Mouse (Mus musculus) common myeloid progenitor, adult 5-6 weeks (primary cell): ENCODE measurements around the gene Nr1h3. TPM values are rescaled to one million over a fixed set of nuclear protein-coding genes. Genes with fewer than 3 reads are reported as not detected.

Experiments used
- ATAC-seq: replicated peaks from 2 replicates; pipeline ENCODE4 v1.8.0; 2016; ENCODE audit warnings: low read depth, mild to moderate bottlenecking, moderate TSS enrichment, inconsistent platforms; ENCODE audit not compliant: poor library complexity, severe bottlenecking
- total RNA-seq: library from RNA; stranded (forward); fragments of 200-1000, 187-1606 nt; gene quantifications from 2 replicates; pipeline ENCODE4 v1.2.3, GENCODE M21; 2017

The Nr1h3 gene
- 0.23 TPM in 1 of 2 replicates, not detected in the other for total RNA-seq

GRCm38 (mm10) chr2:91202222-91202971 lies at the start of gene Nr1h3, which contains the start of gene Acp2:
Gene Nr1h3 (minus strand): TSS chr2:91202834.
Gene Acp2 (plus strand): TSS chr2:91202885.
- ATAC-seq, result peak; percentile 99

- no peak for ATAC-seq
Observed at GRCm38 (mm10) chr2:91252001-91252400, 49.4 kb upstream of the Nr1h3 start.

GRCm38 (mm10) chr2:91248366-91248765 lies 45.7 kb upstream of the Nr1h3 start:
- no peak for ATAC-seq

GRCm38 (mm10) chr2:91244557-91245228 lies 42.1 kb upstream of the Nr1h3 start:
- ATAC-seq, result peak; percentile 62

- no peak for ATAC-seq
Observed at GRCm38 (mm10) chr2:91243416-91243815, 40.8 kb upstream of the Nr1h3 start.

- no peak for ATAC-seq
Observed at GRCm38 (mm10) chr2:91242547-91242946, 39.9 kb upstream of the Nr1h3 start.

GRCm38 (mm10) chr2:91237511-91238080 lies 35.0 kb upstream of the Nr1h3 start:
- ATAC-seq, result 0 out of 2 replicates have a peak, but pooled peaks have one; percentile 8

GRCm38 (mm10) chr2:91236601-91237510 lies 34.2 kb upstream of the Nr1h3 start, which contains the start of gene Ddb2:
Gene Ddb2 (minus strand): TSS chr2:91236982.
- ATAC-seq, result peak; percentile 99

- ATAC-seq, result no peak
Observed at GRCm38 (mm10) chr2:91229735-91230134, 27.1 kb upstream of the Nr1h3 start.

GRCm38 (mm10) chr2:91223614-91224013 lies 21.0 kb upstream of the Nr1h3 start:
- ATAC-seq, result no peak

- no peak for ATAC-seq
Observed at GRCm38 (mm10) chr2:91220501-91220900, 17.9 kb upstream of the Nr1h3 start.

GRCm38 (mm10) chr2:91217032-91217431 lies 14.4 kb upstream of the Nr1h3 start:
- no peak for ATAC-seq

GRCm38 (mm10) chr2:91213311-91213710 lies 10.7 kb upstream of the Nr1h3 start:
- ATAC-seq, result no peak

- ATAC-seq, result no peak
Observed at GRCm38 (mm10) chr2:91206254-91206775, 3.7 kb upstream of the Nr1h3 start.

- ATAC-seq, result no peak
Observed at GRCm38 (mm10) chr2:91202972-91203656, 480 bp upstream of the Nr1h3 start.

- ATAC-seq, result no peak
Observed at GRCm38 (mm10) chr2:91198888-91199287, 3.7 kb downstream of the Nr1h3 start.

- no peak for ATAC-seq
Observed at GRCm38 (mm10) chr2:91196577-91197001, 6.0 kb downstream of the Nr1h3 start.

- ATAC-seq, result peak; percentile 96
Observed at GRCm38 (mm10) chr2:91194624-91195332, 7.9 kb downstream of the Nr1h3 start.
